Mouse (Mus musculus) erythroid progenitor cell, adult 5-6 weeks (primary cell): ENCODE data around the gene H2-Ab1. TPM values are rescaled to one million over a fixed set of nuclear protein-coding genes. Genes with fewer than 3 reads are reported as not detected.
A peak's percentile ranks its signal among the peaks of the same experiment; 100 is the strongest.
"Not testable (repeated sequence)": the region's sequence is repeated elsewhere in the genome, so short reads cannot be mapped to it uniquely, and the experiment has no call there.

Source experiments
- ATAC-seq: replicated peaks from 2 replicates; pipeline ENCODE4 v1.8.0; 2016; ENCODE audit warnings: moderate number of reproducible peaks, mild to moderate bottlenecking, moderate TSS enrichment, inconsistent platforms; ENCODE audit not compliant: poor library complexity, low FRiP score, severe bottlenecking
- total RNA-seq, 2 experiments: library from RNA; stranded (forward) in 1 of 2; stranded (reverse) in 1 of 2; fragments of 150-400 nt in 1 of 2; fragments of 186-747, 209-891 nt in 1 of 2; gene quantifications; 2 replicates each; pipeline versions ENCODE4 v1.2.3 to v1.2.4; 2015 to 2017; ENCODE audit warnings: low replicate concordance in 2 of 2

H2-Ab1 gene
- total RNA-seq, 2 experiments from 2014 or later: 31.9 to 50.2 TPM

GRCm38 (mm10) chr17:34301670-34302190 lies 44.2 kb downstream of the H2-Ab1 start:
- no peak for ATAC-seq

GRCm38 (mm10) chr17:34303789-34304188 lies 46.3 kb downstream of the H2-Ab1 start:
- ATAC-seq: no peak

- no peak for ATAC-seq
These were observed 47.3 kb downstream of the H2-Ab1 start for GRCm38 (mm10) chr17:34304751-34305150.

DNA sequence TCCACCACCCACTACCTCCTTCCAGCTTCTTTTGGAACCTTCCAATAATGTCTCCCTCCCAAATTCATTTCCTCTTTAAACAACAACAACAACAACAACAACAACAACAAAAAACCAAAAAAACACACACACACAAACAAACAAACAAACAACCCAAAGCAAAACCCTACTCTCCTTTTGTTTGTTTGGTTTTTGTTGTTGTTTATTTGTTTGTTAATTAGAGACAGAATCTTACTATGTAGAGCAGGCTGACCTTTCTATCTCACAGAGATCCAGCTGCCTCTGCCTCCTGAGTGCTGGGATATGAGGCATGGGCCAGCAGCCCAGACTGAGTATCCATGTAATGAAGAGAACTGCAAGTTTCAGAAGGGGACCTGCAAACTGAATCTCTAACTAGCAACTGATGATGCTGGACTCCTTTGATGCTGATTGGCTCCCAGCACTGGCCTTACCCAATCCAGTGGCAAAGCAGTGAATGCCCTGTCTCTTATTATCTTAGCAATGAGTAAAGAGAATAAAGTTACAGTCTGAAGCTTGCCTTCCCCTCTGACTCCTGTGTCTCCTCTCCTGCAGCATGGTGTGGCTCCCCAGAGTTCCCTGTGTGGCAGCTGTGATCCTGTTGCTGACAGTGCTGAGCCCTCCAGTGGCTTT lies 48.0 kb downstream of the H2-Ab1 start, which contains the start of gene H2-Eb1:
Gene H2-Eb1, plus strand, starts transcription at position 488 of the 651 bp plus-strand sequence.
- no peak for ATAC-seq

DNA sequence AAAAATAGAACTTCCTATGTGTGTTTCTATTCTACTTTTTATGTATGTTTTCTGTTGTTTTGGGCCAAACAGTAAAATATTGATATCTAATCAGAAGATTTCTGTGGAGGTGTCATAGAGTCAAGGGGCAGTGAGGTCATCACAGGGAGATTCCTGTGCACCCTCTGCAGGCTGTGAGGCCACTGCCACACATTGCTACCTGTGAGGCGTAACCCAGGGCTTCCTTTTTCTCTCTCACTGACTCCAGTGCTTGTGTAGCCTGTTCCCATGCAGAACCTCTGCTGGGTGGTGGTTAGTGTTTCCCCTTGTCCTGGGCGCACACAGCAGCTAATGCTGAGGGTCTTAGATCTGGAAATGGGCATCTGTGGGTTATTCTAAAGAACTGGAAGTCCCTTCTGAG lies 48.9 kb downstream of the H2-Ab1 start:
- ATAC-seq: no peak

DNA sequence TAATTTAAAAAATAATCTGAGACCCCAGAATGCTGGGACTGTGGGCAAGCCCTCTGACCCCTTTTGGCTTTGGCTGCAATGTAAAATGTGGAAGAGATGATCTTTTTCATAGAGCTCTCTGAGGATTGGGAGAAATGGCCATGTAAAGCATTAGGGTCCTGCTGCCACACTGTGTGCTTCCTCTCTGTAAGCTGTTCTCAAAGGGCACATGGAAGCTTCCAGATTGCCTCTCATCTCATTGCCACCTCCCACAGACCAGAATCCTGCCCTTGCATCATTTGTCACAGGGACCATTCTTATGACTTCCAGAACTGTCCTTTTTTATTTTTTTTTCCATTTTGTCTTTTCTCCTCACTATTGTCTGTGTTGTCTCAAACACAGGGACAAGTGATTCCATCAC lies 49.7 kb downstream of the H2-Ab1 start:
- ATAC-seq: no peak

GRCm38 (mm10) chr17:34308161-34308560 lies 50.7 kb downstream of the H2-Ab1 start:
- no peak for ATAC-seq

GRCm38 (mm10) chr17:34309225-34309624 lies 51.7 kb downstream of the H2-Ab1 start:
- ATAC-seq: no peak

- 0 out of 2 replicates have a peak, but pooled peaks have one; percentile 48 for ATAC-seq
These were observed 52.3 kb downstream of the H2-Ab1 start for GRCm38 (mm10) chr17:34309683-34310385.

GRCm38 (mm10) chr17:34310526-34310925 lies 53.0 kb downstream of the H2-Ab1 start:
- ATAC-seq: not testable (repeated sequence)

DNA sequence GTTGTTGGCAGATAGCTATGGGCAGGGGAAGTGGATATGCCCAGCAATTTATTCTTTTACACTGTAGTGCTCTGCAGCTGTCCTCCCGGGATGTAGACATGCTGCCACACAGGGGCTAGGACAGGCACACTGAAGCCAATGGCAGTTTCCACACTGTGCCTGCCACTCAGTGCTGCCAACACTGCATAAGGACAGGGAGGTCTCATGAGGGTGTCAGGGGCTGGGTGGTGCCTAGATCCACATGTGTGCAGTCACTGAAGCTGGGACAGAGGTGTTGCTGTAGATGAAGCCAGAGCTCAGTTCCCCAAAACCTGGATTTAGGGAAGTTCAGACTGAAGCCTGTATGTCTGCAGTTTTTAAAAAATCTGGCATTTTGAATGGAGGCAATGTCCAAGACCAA lies 54.7 kb downstream of the H2-Ab1 start:
- no peak for ATAC-seq

GRCm38 (mm10) chr17:34313393-34313792 lies 55.9 kb downstream of the H2-Ab1 start:
- ATAC-seq: peak; percentile 73

GRCm38 (mm10) chr17:34314286-34314685 lies 56.8 kb downstream of the H2-Ab1 start:
- ATAC-seq: no peak

GRCm38 (mm10) chr17:34315512-34315911 lies 58.0 kb downstream of the H2-Ab1 start:
- ATAC-seq: no peak

- ATAC-seq: no peak
These were observed 59.2 kb downstream of the H2-Ab1 start for GRCm38 (mm10) chr17:34316697-34317096.

GRCm38 (mm10) chr17:34317275-34317674 lies 59.8 kb downstream of the H2-Ab1 start:
- ATAC-seq: no peak

Other genes starting within 250 kb of the H2-Ab1 start
- gene Ring1, start 233.0 kb upstream of the H2-Ab1 start, total RNA-seq (2015; ENCODE audit: low replicate concordance): 1.3 and 2.5 TPM in 2 replicates
- 1.9 and 2.0 TPM in 2 replicates for gene Ring1, start 233.0 kb upstream of the H2-Ab1 start, total RNA-seq (2017; ENCODE audit: low replicate concordance)
- 40.4 and 50.3 TPM in 2 replicates for gene H2-Ke6, start 229.6 kb upstream of the H2-Ab1 start, total RNA-seq (2015; ENCODE audit: low replicate concordance)
- gene H2-Ke6, start 229.6 kb upstream of the H2-Ab1 start, total RNA-seq (2017; ENCODE audit: low replicate concordance): 10.8 and 14.9 TPM in 2 replicates
- gene Slc39a7, start 226.0 kb upstream of the H2-Ab1 start, total RNA-seq (2015; ENCODE audit: low replicate concordance): 2.5 and 8.6 TPM in 2 replicates
- gene Slc39a7, start 226.0 kb upstream of the H2-Ab1 start, total RNA-seq (2017; ENCODE audit: low replicate concordance): 18.9 and 20.7 TPM in 2 replicates
- gene Rxrb, start 225.9 kb upstream of the H2-Ab1 start, total RNA-seq (2015; ENCODE audit: low replicate concordance): 5.4 and 8.4 TPM in 2 replicates
- 11.5 and 14.5 TPM in 2 replicates for gene Rxrb, start 225.9 kb upstream of the H2-Ab1 start, total RNA-seq (2017; ENCODE audit: low replicate concordance)
- gene Col11a2, start 218.3 kb upstream of the H2-Ab1 start, total RNA-seq (2015; ENCODE audit: low replicate concordance): 0.36 and 0.42 TPM in 2 replicates
- 2.1 and 2.9 TPM in 2 replicates for gene Col11a2, start 218.3 kb upstream of the H2-Ab1 start, total RNA-seq (2017; ENCODE audit: low replicate concordance)
- not detected in 2 replicates for gene H2-Oa, start 165.3 kb upstream of the H2-Ab1 start, total RNA-seq (2015; ENCODE audit: low replicate concordance)
- gene H2-Oa, start 165.3 kb upstream of the H2-Ab1 start, total RNA-seq (2017; ENCODE audit: low replicate concordance): 0.39 and 1.5 TPM in 2 replicates
- gene H2-DMa, start 138.1 kb upstream of the H2-Ab1 start, total RNA-seq (2015; ENCODE audit: low replicate concordance): 14.4 and 17.2 TPM in 2 replicates
- 12.3 and 20.4 TPM in 2 replicates for gene H2-DMa, start 138.1 kb upstream of the H2-Ab1 start, total RNA-seq (2017; ENCODE audit: low replicate concordance)
- 199 and 208 TPM in 2 replicates for gene Brd2, start 135.1 kb upstream of the H2-Ab1 start, total RNA-seq (2015; ENCODE audit: low replicate concordance)
- 191 and 208 TPM in 2 replicates for gene Brd2, start 135.1 kb upstream of the H2-Ab1 start, total RNA-seq (2017; ENCODE audit: low replicate concordance)
- gene H2-DMb2, start 114.4 kb upstream of the H2-Ab1 start, total RNA-seq (2015; ENCODE audit: low replicate concordance): 3.2 and 4.6 TPM in 2 replicates
- 2.0 and 2.8 TPM in 2 replicates for gene H2-DMb2, start 114.4 kb upstream of the H2-Ab1 start, total RNA-seq (2017; ENCODE audit: low replicate concordance)
- gene H2-DMb1, start 104.6 kb upstream of the H2-Ab1 start, total RNA-seq (2015; ENCODE audit: low replicate concordance): 18.0 and 34.8 TPM in 2 replicates
- gene H2-DMb1, start 104.6 kb upstream of the H2-Ab1 start, total RNA-seq (2017; ENCODE audit: low replicate concordance): 3.9 and 23.1 TPM in 2 replicates
- gene Tap1, start 70.1 kb upstream of the H2-Ab1 start, total RNA-seq (2015; ENCODE audit: low replicate concordance): 12.6 and 21.0 TPM in 2 replicates
- gene Tap1, start 70.1 kb upstream of the H2-Ab1 start, total RNA-seq (2017; ENCODE audit: low replicate concordance): 21.6 and 35.4 TPM in 2 replicates
- 23.5 and 39.3 TPM in 2 replicates for gene Psmb9, start 69.9 kb upstream of the H2-Ab1 start, total RNA-seq (2015; ENCODE audit: low replicate concordance)
- 21.3 and 36.5 TPM in 2 replicates for gene Psmb9, start 69.9 kb upstream of the H2-Ab1 start, total RNA-seq (2017; ENCODE audit: low replicate concordance)
- 38.1 and 68.1 TPM in 2 replicates for gene Psmb8, start 60.0 kb upstream of the H2-Ab1 start, total RNA-seq (2015; ENCODE audit: low replicate concordance)
- 29.3 and 38.3 TPM in 2 replicates for gene Psmb8, start 60.0 kb upstream of the H2-Ab1 start, total RNA-seq (2017; ENCODE audit: low replicate concordance)
- 4.7 and 6.7 TPM in 2 replicates for gene Tap2, start 54.2 kb upstream of the H2-Ab1 start, total RNA-seq (2015; ENCODE audit: low replicate concordance)
- gene Tap2, start 54.2 kb upstream of the H2-Ab1 start, total RNA-seq (2017; ENCODE audit: low replicate concordance): 7.7 and 16.6 TPM in 2 replicates
- gene H2-Ob, start 18.8 kb upstream of the H2-Ab1 start, total RNA-seq (2015; ENCODE audit: low replicate concordance): 10.1 and 21.4 TPM in 2 replicates
- gene H2-Ob, start 18.8 kb upstream of the H2-Ab1 start, total RNA-seq (2017; ENCODE audit: low replicate concordance): 8.0 and 14.1 TPM in 2 replicates
- 84.7 and 90.8 TPM in 2 replicates for gene H2-Aa, start 30.1 kb downstream of the H2-Ab1 start, total RNA-seq (2015; ENCODE audit: low replicate concordance)
- gene H2-Aa, start 30.1 kb downstream of the H2-Ab1 start, total RNA-seq (2017; ENCODE audit: low replicate concordance): 26.8 and 27.5 TPM in 2 replicates
- gene H2-Eb1, start 48.2 kb downstream of the H2-Ab1 start, total RNA-seq (2015; ENCODE audit: low replicate concordance): 7.2 and 8.4 TPM in 2 replicates
- 28.5 and 80.5 TPM in 2 replicates for gene H2-Eb1, start 48.2 kb downstream of the H2-Ab1 start, total RNA-seq (2017; ENCODE audit: low replicate concordance)
- gene H2-Eb2, start 68.0 kb downstream of the H2-Ab1 start, total RNA-seq (2015; ENCODE audit: low replicate concordance): not detected in 2 replicates
- not detected in 2 replicates for gene H2-Eb2, start 68.0 kb downstream of the H2-Ab1 start, total RNA-seq (2017; ENCODE audit: low replicate concordance)
- gene Btnl2, start 97.1 kb downstream of the H2-Ab1 start, total RNA-seq (2015; ENCODE audit: low replicate concordance): not detected in 2 replicates
- gene Btnl2, start 97.1 kb downstream of the H2-Ab1 start, total RNA-seq (2017; ENCODE audit: low replicate concordance): not detected in 2 replicates
- not detected in 2 replicates for gene Btnl1, start 119.4 kb downstream of the H2-Ab1 start, total RNA-seq (2015; ENCODE audit: low replicate concordance)
- gene Btnl1, start 119.4 kb downstream of the H2-Ab1 start, total RNA-seq (2017; ENCODE audit: low replicate concordance): not detected in 2 replicates
- gene BC051142, start 141.1 kb downstream of the H2-Ab1 start, total RNA-seq (2015; ENCODE audit: low replicate concordance): not detected in 2 replicates
- gene BC051142, start 141.1 kb downstream of the H2-Ab1 start, total RNA-seq (2017; ENCODE audit: low replicate concordance): not detected in 2 replicates
- gene Btnl4, start 219.6 kb downstream of the H2-Ab1 start, total RNA-seq (2015; ENCODE audit: low replicate concordance): not detected in 2 replicates
- 0.51 TPM in 1 of 2 replicates, not detected in the other for gene Btnl4, start 219.6 kb downstream of the H2-Ab1 start, total RNA-seq (2017; ENCODE audit: low replicate concordance)